Mouse (Mus musculus): ENCODE measurements at regions not wholly inside any gene's neighbourhood (a gene's known extent, or its start where the extent isn't known, plus 50 kb on each side); places are given as distances from the start of the nearest gene placed in this dataset.

DNA sequence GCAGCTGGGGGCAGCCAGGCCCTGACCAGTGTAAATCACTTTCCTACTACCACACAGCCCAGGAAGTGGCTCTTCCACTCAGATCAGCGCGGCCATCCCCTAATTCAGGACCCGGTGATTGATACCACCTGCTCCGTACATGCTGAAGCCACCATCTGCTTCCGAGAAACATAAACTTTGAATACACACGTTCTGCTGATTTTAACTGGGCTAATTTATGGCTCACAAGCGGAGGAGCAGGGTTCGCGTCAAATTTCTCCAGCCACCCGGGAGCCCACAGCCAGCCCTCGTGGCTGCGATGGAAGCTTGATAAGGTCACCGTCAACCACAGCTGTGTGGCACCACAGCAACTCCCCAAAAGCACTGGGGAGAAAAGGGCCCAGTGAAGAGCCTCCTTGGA is 72.0 kb upstream of the Nkx1-1 start:
- TF ChIP-seq HCFC1 (IDR thresholded peaks at IDR 0.05; ENCODE audit: borderline replicate concordance, insufficient read depth, low read length), result no peak
- TF ChIP-seq ZC3H11A (IDR thresholded peaks at IDR 0.05; ENCODE audit: borderline replicate concordance, low read depth, low read length), result no peak
- TF ChIP-seq CHD2 (IDR thresholded peaks at IDR 0.05; ENCODE audit: low read depth, low read length), result no peak
